Mouse (Mus musculus): ENCODE results near the gene Zswim8. TPM values are rescaled to one million over a fixed set of nuclear protein-coding genes. Genes with fewer than 3 reads are reported as not detected.

Zswim8 gene
- polyA plus RNA-seq, 1 experiment from 2014 or later: 6.4 TPM

GRCm38 (mm10) chr14:20672990-20673389 lies 34.4 kb upstream of the Zswim8 start:
- Histone ChIP-seq H3K27me3 (ENCODE audit: insufficient read depth, low read length) (no peaks in the 10 kb centered on the region), H3K4me2 (ENCODE audit: low read depth, low read length) (peak overlapping the region; percentile 70; the same call in 1 of the 2 replicates), H3K36me3 (replicated peaks; ENCODE audit: insufficient read depth, low read length) (peaks cover 19% of the 10 kb centered on the region), H3K4me1 (ENCODE audit: insufficient read depth) (peaks cover 14% of the 10 kb centered on the region), H3K9me3 (ENCODE audit: low read length) (no peaks in the 10 kb centered on the region), H3K4me3 (ENCODE audit: low read depth, low read length) (no peak overlapping the region), H3K27ac (ENCODE audit: low read depth) (peak overlapping the region; percentile 99), H3K9ac (replicated peaks) (no peak overlapping the region)
- TF ChIP-seq EP300 (IDR thresholded peaks at IDR 0.05; ENCODE audit: low read depth) (no peak), CTCF (IDR thresholded peaks at IDR 0.05; ENCODE audit: low read depth) (peak; percentile 68)
- ATAC-seq: no peak
- DNase-seq: peak; percentile 64
- 89% methylated on average over 2 of the region's 2 CpGs for WGBS (ENCODE audit: insufficient replicate concordance)

- WGBS (ENCODE audit: insufficient replicate concordance): 6% methylated on average over 13 of the region's 13 CpGs
Observed at GRCm38 (mm10) chr14:20673735-20674063, 33.7 kb upstream of the Zswim8 start.

GRCm38 (mm10) chr14:20674064-20674833 lies 33.1 kb upstream of the Zswim8 start, which contains the start of gene Sec24c:
Gene Sec24c, plus strand, starts transcription at chr14:20674308.
- peaks cover 24% of the 10 kb centered on the region for H3K36me3 ChIP-seq (replicated peaks; ENCODE audit: insufficient read depth, low read length)
- peak within 1 kb of the TSS; percentile 70 for H3K4me2 ChIP-seq (ENCODE audit: low read depth, low read length)
- peaks cover 14% of the 10 kb centered on the region for H3K4me1 ChIP-seq (ENCODE audit: insufficient read depth)
- H3K27me3 ChIP-seq (ENCODE audit: insufficient read depth, low read length): no peaks in the 10 kb centered on the region
- H3K9ac ChIP-seq (replicated peaks): peak within 1 kb of the TSS; percentile 92
- ATAC-seq: peak; percentile 94
- no peak for TF ChIP-seq CTCF (IDR thresholded peaks at IDR 0.05; ENCODE audit: low read depth)
- TF ChIP-seq EP300 (IDR thresholded peaks at IDR 0.05; ENCODE audit: low read depth): peak; percentile 52; the same call in 1 of the 2 replicates
- peak; percentile 100 for DNase-seq
- H3K4me3 ChIP-seq (ENCODE audit: low read depth, low read length): peak within 1 kb of the TSS; percentile 94
- H3K27ac ChIP-seq (ENCODE audit: low read depth): peak within 1 kb of the TSS; percentile 99
- H3K9me3 ChIP-seq (ENCODE audit: low read length): no peaks in the 10 kb centered on the region
- under 1% methylated on average over 43 of the region's 43 CpGs for WGBS (ENCODE audit: insufficient replicate concordance)

More at GRCm38 (mm10) chr14:20673735-20674063, 33.7 kb upstream of the Zswim8 start:
- H3K27ac ChIP-seq (ENCODE audit: low read depth): peak overlapping the region; percentile 99
- H3K4me3 ChIP-seq (ENCODE audit: low read depth, low read length): peak overlapping the region; percentile 94
- peak overlapping the region; percentile 70 for H3K4me2 ChIP-seq (ENCODE audit: low read depth, low read length)
- ATAC-seq: peak; percentile 81
- no peaks in the 10 kb centered on the region for H3K9me3 ChIP-seq (ENCODE audit: low read length)
- peak overlapping the region; percentile 35; the same call in 1 of the 2 replicates for H3K9ac ChIP-seq (replicated peaks)
- H3K4me1 ChIP-seq (ENCODE audit: insufficient read depth): peaks cover 14% of the 10 kb centered on the region
- H3K27me3 ChIP-seq (ENCODE audit: insufficient read depth, low read length): no peaks in the 10 kb centered on the region
- H3K36me3 ChIP-seq (replicated peaks; ENCODE audit: insufficient read depth, low read length): peaks cover 20% of the 10 kb centered on the region
- TF ChIP-seq CTCF (IDR thresholded peaks at IDR 0.05; ENCODE audit: low read depth): no peak
- TF ChIP-seq EP300 (IDR thresholded peaks at IDR 0.05; ENCODE audit: low read depth): peak; percentile 63
- DNase-seq: peak; percentile 71

GRCm38 (mm10) chr14:20677906-20678305 lies 29.4 kb upstream of the Zswim8 start:
- ATAC-seq (no peak), DNase-seq (no peak)
- Histone ChIP-seq H3K36me3 (replicated peaks; ENCODE audit: insufficient read depth, low read length) (peaks cover 60% of the 10 kb centered on the region), H3K27me3 (ENCODE audit: insufficient read depth, low read length) (no peaks in the 10 kb centered on the region), H3K4me1 (ENCODE audit: insufficient read depth) (peaks cover 24% of the 10 kb centered on the region), H3K9me3 (ENCODE audit: low read length) (no peaks in the 10 kb centered on the region), H3K9ac (replicated peaks) (no peak overlapping the region), H3K27ac (ENCODE audit: low read depth) (peak overlapping the region; percentile 66), H3K4me2 (ENCODE audit: low read depth, low read length) (no peak overlapping the region), H3K4me3 (ENCODE audit: low read depth, low read length) (no peak overlapping the region)
- no peak for TF ChIP-seq CTCF (IDR thresholded peaks at IDR 0.05; ENCODE audit: low read depth)
- 72% methylated on average over 4 of the region's 4 CpGs for WGBS (ENCODE audit: insufficient replicate concordance)

- no peak for TF ChIP-seq EP300 (IDR thresholded peaks at IDR 0.05; ENCODE audit: low read depth)
- no peak for TF ChIP-seq CTCF (IDR thresholded peaks at IDR 0.05; ENCODE audit: low read depth)
- Histone ChIP-seq H3K9ac (replicated peaks) (no peak overlapping the region), H3K4me2 (ENCODE audit: low read depth, low read length) (no peak overlapping the region), H3K27ac (ENCODE audit: low read depth) (peak overlapping the region; percentile 57; the same call in 1 of the 2 replicates), H3K27me3 (ENCODE audit: insufficient read depth, low read length) (no peaks in the 10 kb centered on the region), H3K9me3 (ENCODE audit: low read length) (no peaks in the 10 kb centered on the region), H3K36me3 (replicated peaks; ENCODE audit: insufficient read depth, low read length) (peaks cover 87% of the 10 kb centered on the region), H3K4me3 (ENCODE audit: low read depth, low read length) (no peak overlapping the region), H3K4me1 (ENCODE audit: insufficient read depth) (peaks cover 10% of the 10 kb centered on the region; the same call in 1 of the 2 replicates)
- 70% methylated on average over 2 of the region's 2 CpGs for WGBS (ENCODE audit: insufficient replicate concordance)
- ATAC-seq (no peak), DNase-seq (no peak)
Observed at GRCm38 (mm10) chr14:20681742-20682141, 25.6 kb upstream of the Zswim8 start.

GRCm38 (mm10) chr14:20682498-20682897 lies 24.9 kb upstream of the Zswim8 start:
- Histone ChIP-seq H3K27ac (ENCODE audit: low read depth) (peak overlapping the region; percentile 57; the same call in 1 of the 2 replicates), H3K36me3 (replicated peaks; ENCODE audit: insufficient read depth, low read length) (peaks cover 87% of the 10 kb centered on the region), H3K4me2 (ENCODE audit: low read depth, low read length) (no peak overlapping the region), H3K9ac (replicated peaks) (no peak overlapping the region), H3K9me3 (ENCODE audit: low read length) (no peaks in the 10 kb centered on the region), H3K27me3 (ENCODE audit: insufficient read depth, low read length) (no peaks in the 10 kb centered on the region), H3K4me3 (ENCODE audit: low read depth, low read length) (no peak overlapping the region), H3K4me1 (ENCODE audit: insufficient read depth) (peaks cover 10% of the 10 kb centered on the region; the same call in 1 of the 2 replicates)
- no peak for TF ChIP-seq EP300 (IDR thresholded peaks at IDR 0.05; ENCODE audit: low read depth)
- peak; percentile 81 for ATAC-seq
- peak; percentile 47 for DNase-seq
- 39% methylated on average over 3 of the region's 3 CpGs for WGBS (ENCODE audit: insufficient replicate concordance)

All from liver, postnatal 0 days (tissue).